11 mouse cellular contexts compared by ENCODE assay signal in the genomic region with DNA sequence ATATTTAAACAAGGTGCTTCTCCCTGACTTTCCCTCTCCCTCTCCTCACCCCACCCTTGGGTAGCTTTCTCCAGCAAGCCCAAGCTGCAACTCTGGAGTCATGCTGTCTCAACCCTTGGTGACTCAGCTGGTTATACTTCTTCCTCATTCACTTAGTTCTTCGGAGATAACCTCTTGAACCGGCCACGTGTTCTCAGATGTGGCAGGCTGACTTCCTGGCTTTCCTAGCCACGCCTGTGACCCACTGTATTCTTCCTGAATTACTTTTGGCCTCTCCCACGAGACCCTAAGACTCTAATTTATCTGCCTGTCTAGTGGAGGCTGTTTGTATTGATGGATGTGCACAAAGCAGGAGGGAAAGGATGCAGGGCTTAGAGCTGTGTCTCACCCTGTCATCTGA. TPM values are rescaled to one million over a fixed set of nuclear protein-coding genes. Genes with fewer than 3 reads are reported as not detected.
DNase-seq lines count a peak whose midpoint lies in the region; ATAC-seq lines count a peak whose summit lies in the region.
"Had no signal": no experiment of that assay in that cellular context is flagged by ENCODE, and none has a peak within 500 bp of the region (broad histone marks: within the 10 kb centered on the region; RNA-seq: fewer than 3 reads in every experiment).

No protein-coding gene starts in this region.

- ATAC-seq in erythroblast, adult 5-6 weeks (replicated peaks; ENCODE audit: low FRiP score, poor library complexity, severe bottlenecking) = peak; percentile 67
- no peak for ATAC-seq in frontal cortex, adult (ENCODE audit: low TSS enrichment)
- ATAC-seq: midbrain, embryonic 13.5 days had no signal

- peak; percentile 63 for DNase-seq in thymus, postnatal 0 days (ENCODE audit: low spot score)
- DNase-seq in thymus, postnatal 10 days (ENCODE audit: low spot score in 2 of 2) = no peak
- DNase-seq in lung, postnatal 25 days (ENCODE audit: low spot score) = peak; percentile 54
- peak; percentile 73 for DNase-seq in yolk sac, embryonic 10.5 days (ENCODE audit: low spot score)
- DNase-seq in adrenal gland, postnatal 25 days = no peak
- no peak for DNase-seq in cerebellum, postnatal 4 days (ENCODE audit: low spot score in 2 of 2)
- DNase-seq: gastrocnemius, postnatal 25 days; right cerebral cortex, postnatal 25 days had no signal

RNA-seq across cellular contexts. Expression of gene Abcc3, which starts 22.0 kb away (rescaled TPM):
- 2.6 and 2.8 TPM in 2 replicates for polyA plus RNA-seq in thymus, postnatal 0 days (2015; fragmentation: Nextera tagmentation; extraction: Ambion mirVana)
- total RNA-seq in erythroblast, adult 5-6 weeks (2015; ENCODE audit: low replicate concordance) = 4.2 TPM in 1 of 2 replicates, not detected in the other
- total RNA-seq in erythroblast, adult 5-6 weeks (2017; ENCODE audit: low replicate concordance) = 3.2 and 8.6 TPM in 2 replicates
- 4.5 and 5.1 TPM in 2 replicates for total RNA-seq in adrenal gland, postnatal 25 days (2021)

RNA-seq across cellular contexts. Expression of gene Ankrd40, which starts 43.0 kb away (rescaled TPM):
- 16.2 and 20.0 TPM in 2 replicates for polyA plus RNA-seq in thymus, postnatal 0 days (2015; fragmentation: Nextera tagmentation; extraction: Ambion mirVana)
- total RNA-seq in erythroblast, adult 5-6 weeks (2015; ENCODE audit: low replicate concordance) = 4.0 and 4.4 TPM in 2 replicates
- 13.4 and 17.4 TPM in 2 replicates for total RNA-seq in erythroblast, adult 5-6 weeks (2017; ENCODE audit: low replicate concordance)
- total RNA-seq in adrenal gland, postnatal 25 days (2021) = 154 and 158 TPM in 2 replicates

RNA-seq across cellular contexts. Expression of gene Luc7l3, which starts 49.0 kb away (rescaled TPM):
- polyA plus RNA-seq in thymus, postnatal 0 days (2015; fragmentation: Nextera tagmentation; extraction: Ambion mirVana) = 124 and 132 TPM in 2 replicates
- total RNA-seq in erythroblast, adult 5-6 weeks (2015; ENCODE audit: low replicate concordance) = 140 and 142 TPM in 2 replicates
- total RNA-seq in erythroblast, adult 5-6 weeks (2017; ENCODE audit: low replicate concordance) = 373 and 416 TPM in 2 replicates
- total RNA-seq in adrenal gland, postnatal 25 days (2021) = 97.2 and 105 TPM in 2 replicates

Comparison
In these comparisons a context has a peak if more than half of its experiments do, and no peak if none do; other contexts are left out.
1. DNase-seq: peak in thymus, postnatal 0 days (single experiment), lung, postnatal 25 days (single experiment) and yolk sac, embryonic 10.5 days (single experiment); none in thymus, postnatal 10 days (0 of 2), adrenal gland, postnatal 25 days (single experiment) and cerebellum, postnatal 4 days (0 of 2).